Mouse (Mus musculus): Measurements from ENCODE around the gene Filip1.

GRCm38 (mm10) chr9:79765329-79765728 lies 247.3 kb downstream of the Filip1 start:
- TF ChIP-seq CTCF (IDR thresholded peaks at IDR 0.05; ENCODE audit: extremely low read depth, insufficient read length, insufficient replicate concordance, low read depth, low read length), result no peak
- TF ChIP-seq POLR2A (IDR thresholded peaks at IDR 0.05; ENCODE audit: low read depth, low read length), result no peak
